Mouse (Mus musculus) brain, embryonic 14.5 days (tissue): ENCODE measurements around the gene Btf3. TPM values are rescaled to one million over a fixed set of nuclear protein-coding genes. Genes with fewer than 3 reads are reported as not detected.

Experiments
- DNase-seq: peaks from one replicate; pipeline ENCODE4 v3.0.0-alpha.2; 2011; ENCODE audit warnings: low read depth
- CTCF ChIP-seq: fragments of 200-500 bp; IDR thresholded peaks from 2 replicates; pipeline ENCODE4 v1.5.1; 2012; ENCODE audit warnings: inconsistent platforms, mild to moderate bottlenecking, moderate library complexity, borderline replicate concordance; ENCODE audit not compliant: insufficient read depth, insufficient read length; ENCODE audit errors: extremely low read depth
- POLR2A ChIP-seq: fragments of 200-500 bp; IDR thresholded peaks from 2 replicates; pipeline ENCODE4 v1.6.1; 2012; ENCODE audit warnings: mild to moderate bottlenecking, inconsistent platforms, borderline replicate concordance; ENCODE audit not compliant: poor library complexity, insufficient read depth, insufficient read length, severe bottlenecking; ENCODE audit errors: extremely low read depth
- polyA plus RNA-seq: library from polyadenylated mRNA; depleted of rRNA; stranded (reverse); fragments of >200 nt; gene quantifications from 2 replicates; pipeline ENCODE4 v1.2.3, GENCODE M21; 2012

Btf3 gene
- polyA plus RNA-seq, 1 experiment, result 601 TPM

DNA sequence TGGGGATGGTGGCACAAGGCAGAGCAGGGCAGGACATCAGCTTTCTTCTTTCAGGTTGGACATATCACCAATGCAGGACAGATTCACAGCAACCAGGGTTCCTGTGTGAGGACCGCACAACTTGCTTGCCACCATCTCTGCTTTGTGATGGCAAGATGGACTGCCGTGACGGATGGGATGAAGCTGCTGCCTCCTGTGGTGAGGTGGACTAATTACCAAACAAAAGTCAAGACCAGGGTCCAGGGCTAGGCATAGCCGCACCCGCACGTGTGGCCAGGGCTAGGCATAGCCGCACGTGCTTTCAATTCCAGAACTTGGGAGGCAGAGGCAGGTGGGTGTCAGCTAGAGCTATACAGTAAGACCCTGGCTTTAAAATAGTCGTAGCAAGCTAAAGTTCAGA is 11.5 kb downstream of the Btf3 start:
- DNase-seq, result no peak
- TF ChIP-seq POLR2A (no peak), CTCF (no peak)

DNA sequence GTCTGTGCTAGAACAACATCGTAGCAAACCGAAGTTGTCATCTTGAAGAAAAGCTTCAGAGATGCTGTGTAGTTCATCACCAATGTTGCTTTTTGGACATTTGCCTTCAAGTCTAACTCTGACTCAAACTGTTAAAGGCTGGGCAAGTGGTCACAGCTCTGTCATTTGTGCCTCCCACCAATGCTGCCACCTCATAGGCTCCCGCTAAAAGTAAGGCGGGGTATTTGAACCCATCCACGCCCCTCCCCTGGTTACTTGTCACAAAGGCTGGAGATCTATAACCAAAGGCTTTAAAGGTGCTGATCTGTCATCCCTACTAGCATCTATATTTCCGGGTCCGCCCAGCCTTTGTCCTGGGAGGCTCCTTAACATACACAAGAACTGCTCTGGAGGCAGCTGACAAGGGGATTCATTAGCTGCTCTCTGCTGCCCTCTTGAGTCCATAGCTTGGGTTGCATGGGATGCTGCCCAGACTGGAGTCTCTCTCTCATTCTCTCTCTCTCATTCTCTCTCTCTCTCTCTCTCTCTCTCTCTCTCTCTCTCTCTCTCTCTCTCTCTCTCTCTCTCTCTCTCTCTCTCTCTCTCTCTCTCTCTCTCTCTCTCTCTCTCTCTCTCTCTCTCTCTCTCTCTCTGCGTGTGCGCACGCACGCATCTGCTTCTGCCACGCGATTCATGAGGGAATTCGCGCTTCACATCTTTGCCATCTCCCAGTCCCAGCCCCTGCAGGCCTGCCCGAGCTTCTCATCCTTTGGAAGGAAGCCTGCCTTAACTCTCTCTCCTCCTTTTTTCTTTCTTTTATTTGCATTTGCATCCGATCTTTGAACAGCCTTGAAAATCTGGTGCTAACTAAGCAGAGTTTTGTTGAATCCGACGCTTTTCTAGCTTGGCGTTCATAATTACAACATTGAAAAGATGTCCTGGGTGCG is 17.7 kb downstream of the Btf3 start:
- DNase-seq, result peak; percentile 92
- peak; percentile 85 for TF ChIP-seq CTCF
- no peak for TF ChIP-seq POLR2A

DNA sequence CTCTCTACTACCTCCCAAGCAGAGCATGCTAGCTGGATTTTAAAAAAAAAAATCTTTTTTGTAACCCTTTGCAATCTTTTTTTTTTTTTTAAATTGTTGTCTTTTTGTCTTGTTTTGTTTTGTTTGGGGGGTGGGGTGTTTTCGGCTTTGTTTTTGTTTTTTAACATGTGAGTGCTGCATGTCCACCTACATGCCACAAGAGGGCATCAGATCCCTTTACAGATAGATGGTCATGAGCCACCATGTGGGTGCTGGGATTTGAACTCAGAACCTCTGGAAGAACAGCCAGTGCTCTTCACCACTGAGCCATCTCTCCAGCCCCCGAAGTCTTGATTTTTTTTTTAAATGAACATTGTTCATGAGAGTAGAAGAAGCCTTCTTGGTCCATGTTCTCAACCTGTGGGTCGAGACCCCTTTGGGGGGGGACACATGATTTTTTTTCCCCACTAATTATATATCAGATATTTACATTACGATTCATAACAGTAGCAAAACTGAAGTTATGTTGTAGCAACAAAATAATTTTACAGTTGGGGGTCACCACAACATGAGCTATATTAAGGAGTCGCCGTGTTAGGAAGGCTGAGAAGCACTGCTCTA is 18.8 kb downstream of the Btf3 start:
- no peak for DNase-seq
- no peak for TF ChIP-seq CTCF
- TF ChIP-seq POLR2A, result no peak

DNA sequence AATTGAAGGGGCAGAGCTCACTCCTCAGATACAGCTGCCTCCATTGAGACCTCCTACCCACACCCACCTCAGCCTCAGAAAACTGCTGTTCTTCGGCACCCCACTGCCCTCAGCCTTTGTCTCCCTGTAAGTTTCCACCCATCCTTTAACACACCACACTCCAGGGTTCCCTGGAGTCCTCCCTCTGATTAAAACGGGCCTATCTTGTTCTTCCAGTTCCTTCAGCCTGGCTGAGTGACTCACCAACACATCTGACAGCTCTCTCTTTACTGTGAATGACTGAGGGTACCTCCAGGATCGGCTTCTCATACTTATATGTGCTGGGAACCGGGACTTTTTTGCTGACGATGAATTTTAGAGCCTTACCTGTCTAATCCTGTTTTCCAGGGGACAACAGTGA is 20.7 kb downstream of the Btf3 start:
- no peak for TF ChIP-seq CTCF
- no peak for TF ChIP-seq POLR2A
- DNase-seq, result no peak

DNA sequence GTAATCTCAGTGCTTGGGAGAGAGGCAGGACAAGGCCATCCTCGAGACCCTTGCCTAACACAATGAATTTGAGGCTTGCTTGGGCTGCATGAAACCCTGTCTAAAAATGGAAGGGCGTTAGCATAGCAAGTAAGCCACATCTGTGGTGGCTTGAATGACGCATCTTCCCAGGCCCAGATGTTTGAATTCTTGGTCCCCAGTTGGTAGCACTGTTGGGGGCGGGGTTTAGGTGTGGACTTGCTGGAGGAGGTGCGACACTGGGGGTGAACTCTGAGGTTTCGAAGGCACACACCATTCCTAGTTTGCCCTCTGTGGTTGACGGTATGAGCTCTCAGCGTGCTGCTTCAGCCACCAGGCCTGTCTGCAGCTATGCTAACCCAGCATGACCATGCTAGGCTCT is 25.1 kb downstream of the Btf3 start:
- no peak for TF ChIP-seq CTCF
- TF ChIP-seq POLR2A, result no peak
- DNase-seq, result no peak

DNA sequence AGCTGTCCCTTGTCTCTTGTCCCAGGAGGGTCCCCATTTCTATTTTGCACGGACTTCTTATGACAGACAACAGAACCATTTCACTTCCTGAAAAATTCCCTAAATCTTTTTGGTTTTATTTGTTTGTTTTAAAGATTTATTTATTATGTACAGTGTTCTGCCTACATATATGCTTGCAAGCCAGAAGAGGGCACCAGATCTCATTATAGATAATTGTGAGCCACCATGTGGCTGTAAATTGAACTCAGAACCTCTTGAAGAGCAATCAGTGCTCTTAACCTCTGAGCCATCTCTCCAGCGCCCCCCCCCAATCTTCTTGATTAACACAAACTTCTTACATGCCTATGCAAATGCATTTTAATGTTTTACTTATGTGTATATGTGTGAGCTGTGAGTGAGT is 26.1 kb downstream of the Btf3 start:
- TF ChIP-seq POLR2A, result no peak
- no peak for TF ChIP-seq CTCF
- no peak for DNase-seq

DNA sequence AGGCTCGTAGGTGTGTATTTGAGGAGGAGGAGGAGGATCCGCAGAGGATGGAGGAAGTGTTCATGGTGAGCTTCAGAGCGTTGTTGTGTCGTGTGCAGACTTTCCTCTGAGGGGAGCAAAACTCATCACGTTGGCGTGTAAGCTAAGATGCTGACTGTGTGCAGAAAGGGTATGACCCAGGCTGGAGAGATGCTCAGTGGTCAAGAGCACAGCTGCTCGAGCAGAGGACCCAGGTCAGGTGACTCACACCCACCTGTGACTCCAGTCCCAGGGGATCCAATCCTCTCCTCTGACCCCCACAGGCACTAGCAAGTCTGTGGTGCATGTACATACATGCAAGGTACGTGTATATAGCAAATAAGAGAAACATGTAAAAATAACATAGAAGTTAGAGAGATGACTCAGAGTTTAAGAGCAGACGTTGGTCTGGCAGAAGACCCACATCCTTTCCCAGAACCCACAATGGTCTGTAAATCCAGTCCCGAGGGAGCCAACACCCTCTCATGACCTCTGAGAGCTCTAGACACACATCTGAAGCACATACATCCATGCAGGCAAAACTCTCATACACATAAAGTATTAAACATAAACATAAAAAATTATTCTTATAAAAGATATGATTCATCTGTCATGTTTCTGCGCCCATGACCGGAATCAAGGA is 35.7 kb downstream of the Btf3 start:
- no peak for TF ChIP-seq POLR2A
- no peak for TF ChIP-seq CTCF
- no peak for DNase-seq

DNA sequence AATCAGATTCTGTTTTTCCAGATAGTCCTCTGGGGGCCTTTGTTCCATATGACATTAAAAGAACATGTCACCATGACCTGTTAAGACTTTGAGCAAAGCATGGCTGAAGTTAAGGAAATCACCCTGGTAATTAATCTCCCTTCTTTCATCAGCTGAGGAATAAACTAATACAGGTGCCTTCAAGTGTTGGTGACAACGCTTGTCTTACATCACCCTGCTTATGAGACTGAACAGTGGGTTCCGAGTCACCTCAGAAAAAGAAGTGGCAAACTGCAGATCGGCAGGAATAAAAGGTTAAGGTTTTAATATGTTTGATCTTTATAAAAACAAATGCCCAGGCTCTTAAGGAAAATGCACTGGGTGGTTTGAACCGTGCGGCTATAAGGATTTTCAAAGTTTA is 37.1 kb downstream of the Btf3 start, which contains the start of gene Gm21976:
Gene Gm21976 (plus strand): TSS at position 202 of the 400 bp plus-strand sequence.
- TF ChIP-seq CTCF, result no peak
- TF ChIP-seq POLR2A, result no peak
- no peak for DNase-seq

DNA sequence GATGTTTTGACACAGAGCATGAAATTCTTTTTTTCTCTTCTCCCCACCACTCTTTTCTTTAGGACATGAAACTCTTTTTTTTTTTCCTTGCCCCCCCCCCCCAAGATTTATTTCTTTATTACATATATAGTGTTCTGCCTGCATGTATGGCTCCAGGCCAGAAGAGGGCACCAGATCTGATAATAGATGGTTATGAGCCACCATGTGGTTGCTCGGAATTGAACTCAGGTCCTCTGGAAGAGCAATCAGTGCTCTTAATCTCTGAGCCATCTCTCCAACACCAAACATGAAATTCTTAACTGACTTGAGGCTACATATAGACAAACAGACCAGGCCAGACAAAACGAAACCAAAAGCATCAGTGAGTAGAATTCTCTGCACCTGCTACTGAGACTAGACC is 39.3 kb downstream of the Btf3 start:
- TF ChIP-seq CTCF (no peak), POLR2A (no peak)
- no peak for DNase-seq

DNA sequence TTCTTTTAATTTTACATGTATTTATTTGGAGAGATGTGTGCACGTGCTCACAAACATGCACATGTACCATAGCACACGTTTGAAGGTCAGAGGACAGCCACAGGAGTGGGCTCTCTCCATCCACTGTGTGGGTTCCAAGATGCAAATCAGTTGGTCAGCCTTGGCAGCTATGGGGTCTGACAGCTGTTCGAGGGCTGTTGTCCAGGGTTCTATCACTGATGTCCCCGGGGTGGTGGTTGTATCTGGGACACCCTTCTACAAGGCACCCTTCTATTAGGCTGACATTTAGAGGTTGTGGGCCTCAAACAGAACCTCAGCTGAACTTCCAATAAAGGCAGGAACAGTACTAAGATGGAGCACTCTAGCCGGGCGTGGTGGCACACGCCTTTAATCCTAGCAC is 40.6 kb downstream of the Btf3 start:
- no peak for DNase-seq
- no peak for TF ChIP-seq CTCF
- no peak for TF ChIP-seq POLR2A

DNA sequence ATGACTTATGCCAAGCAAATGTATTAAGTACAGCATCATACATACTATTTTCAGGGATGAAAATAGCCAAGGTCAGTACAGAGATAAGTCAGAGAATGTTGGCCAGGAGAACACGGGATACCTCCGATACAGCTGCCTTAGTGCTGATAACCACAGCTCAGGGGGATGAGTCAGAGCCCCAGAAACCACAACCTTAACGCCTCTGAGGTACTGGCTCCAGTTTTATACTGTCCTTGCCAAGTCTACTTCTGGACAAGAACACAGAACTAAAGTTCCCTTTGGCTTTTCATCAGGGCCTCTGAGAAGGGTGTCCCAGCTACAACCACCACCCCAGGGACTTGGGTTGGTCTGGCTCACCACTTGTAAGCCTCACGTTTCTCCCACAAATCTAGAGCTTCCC is 41.2 kb downstream of the Btf3 start:
- TF ChIP-seq CTCF (no peak), POLR2A (no peak)
- DNase-seq, result no peak
